Mouse (Mus musculus): ENCODE results near the gene Phip. TPM values are rescaled to one million over a fixed set of nuclear protein-coding genes. Genes with fewer than 3 reads are reported as not detected.

Gene Phip
- 3.2 and 5.4 TPM in 2 replicates for polyA plus RNA-seq (2012; rRNA removed)

DNA sequence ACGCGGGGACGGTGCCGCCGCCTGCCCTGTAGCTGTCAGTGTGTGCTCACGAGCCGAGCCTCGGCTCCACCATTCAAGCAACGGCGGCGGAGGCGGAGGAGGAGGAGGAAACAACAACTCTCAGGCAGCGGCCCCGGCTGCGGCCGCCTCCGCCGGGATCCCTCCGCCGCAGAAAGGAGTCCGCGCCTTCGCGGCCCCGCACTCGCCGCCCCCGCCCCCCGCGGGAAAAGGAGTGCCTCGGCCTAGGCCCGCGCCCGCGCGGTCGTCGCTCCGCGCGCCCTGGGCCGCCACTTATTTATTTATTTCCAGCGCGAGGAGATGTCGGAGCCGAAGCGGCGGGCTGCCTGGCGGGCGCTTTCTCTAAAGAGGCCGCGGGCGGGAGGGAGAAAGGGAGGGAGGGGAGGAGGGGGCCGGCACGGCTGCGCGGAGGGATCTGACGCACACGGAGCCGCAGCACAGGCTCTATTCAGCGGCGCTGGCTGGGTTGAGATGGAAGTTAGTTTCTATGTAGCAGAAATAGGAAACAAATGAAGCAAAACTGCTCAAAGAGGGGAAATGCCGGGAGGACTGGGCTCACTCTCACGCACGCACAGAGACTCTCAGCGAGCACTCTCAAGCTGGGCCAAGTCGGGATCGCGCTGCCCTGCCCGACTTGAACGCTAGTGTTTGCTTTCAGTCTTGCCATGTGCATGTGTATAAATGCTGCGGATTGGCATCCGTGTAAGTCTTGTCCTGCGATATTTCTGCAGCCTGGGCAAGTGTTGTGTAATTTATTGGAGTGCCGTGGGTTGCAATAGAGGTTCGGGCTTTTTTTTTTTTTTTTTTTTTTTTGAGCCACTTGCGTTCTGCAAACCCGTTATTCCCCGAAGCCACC is at the start of gene Phip:
TSS of gene Phip (minus strand) at position 175 of the 874 bp plus-strand sequence.
- TF ChIP-seq CTCF (IDR thresholded peaks at IDR 0.05; ENCODE audit: insufficient read depth, low read length) (no peak), POLR2A (IDR thresholded peaks at IDR 0.05; ENCODE audit: borderline replicate concordance, extremely low read depth, low read depth, low read length) (peak; percentile 81; the same call in 1 of the 2 replicates)
- under 1% methylated on average over 79 of the region's 79 CpGs for WGBS
- peaks cover 10% of the 10 kb centered on the region for H3K4me1 ChIP-seq (ENCODE audit: control insufficient read depth, insufficient read depth, low read length)
- peak; percentile 96 for DNase-seq
- peak within 1 kb of the TSS; percentile 90 for H3K4me3 ChIP-seq (replicated peaks; ENCODE audit: extremely low read depth, low read depth, low read length)

DNA sequence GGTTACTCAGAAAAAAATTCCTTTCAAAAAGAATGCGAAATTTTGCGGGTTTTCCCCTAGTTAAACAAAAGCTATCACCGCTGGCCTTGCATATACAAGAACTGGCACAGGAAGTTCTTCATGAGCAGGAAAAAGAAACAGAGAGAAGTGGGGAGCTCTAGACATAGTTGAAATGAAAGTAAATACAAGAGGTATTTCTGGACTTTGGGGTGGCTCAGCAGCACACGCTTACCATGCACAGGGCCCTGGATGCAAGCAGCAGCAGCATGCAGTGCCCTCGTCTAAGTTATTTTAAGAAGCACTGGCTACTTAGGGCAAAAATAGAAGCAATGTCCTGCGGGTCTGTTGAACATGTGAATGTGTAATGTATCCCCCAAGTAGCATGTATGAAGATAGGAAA is 48.4 kb upstream of the Phip start:
- WGBS, result 17% methylated on average over 6 of the region's 6 CpGs
- TF ChIP-seq POLR2A (IDR thresholded peaks at IDR 0.05; ENCODE audit: borderline replicate concordance, extremely low read depth, low read depth, low read length) (no peak), CTCF (IDR thresholded peaks at IDR 0.05; ENCODE audit: insufficient read depth, low read length) (no peak)
- DNase-seq, result peak; percentile 3
- no peaks in the 10 kb centered on the region for H3K4me1 ChIP-seq (ENCODE audit: control insufficient read depth, insufficient read depth, low read length)
- no peak overlapping the region for H3K4me3 ChIP-seq (replicated peaks; ENCODE audit: extremely low read depth, low read depth, low read length)

DNA sequence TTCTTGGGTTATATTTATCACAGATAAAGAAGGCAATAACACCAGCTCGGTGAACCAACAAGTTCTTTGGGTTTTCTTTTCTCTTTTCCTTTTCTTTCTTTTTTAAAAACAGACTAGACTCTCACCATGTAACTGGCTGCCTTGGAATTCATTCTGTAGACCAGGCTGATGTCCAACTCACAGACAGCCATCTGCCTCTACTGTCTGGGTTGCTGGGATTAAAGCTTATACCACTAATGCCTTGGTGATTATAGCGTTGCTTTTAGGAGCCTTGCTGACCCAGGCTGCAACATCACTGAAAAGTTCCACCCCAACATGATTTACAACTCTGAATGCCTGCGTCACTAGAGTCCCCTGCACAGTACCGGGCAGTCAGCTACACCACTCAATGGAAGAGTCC is 39.2 kb upstream of the Phip start:
- H3K4me3 ChIP-seq (replicated peaks; ENCODE audit: extremely low read depth, low read depth, low read length), result no peak overlapping the region
- TF ChIP-seq POLR2A (IDR thresholded peaks at IDR 0.05; ENCODE audit: borderline replicate concordance, extremely low read depth, low read depth, low read length) (no peak), CTCF (IDR thresholded peaks at IDR 0.05; ENCODE audit: insufficient read depth, low read length) (no peak)
- DNase-seq, result no peak
- no peaks in the 10 kb centered on the region for H3K4me1 ChIP-seq (ENCODE audit: control insufficient read depth, insufficient read depth, low read length)
- WGBS, result 83% methylated on average over 4 of the region's 4 CpGs

DNA sequence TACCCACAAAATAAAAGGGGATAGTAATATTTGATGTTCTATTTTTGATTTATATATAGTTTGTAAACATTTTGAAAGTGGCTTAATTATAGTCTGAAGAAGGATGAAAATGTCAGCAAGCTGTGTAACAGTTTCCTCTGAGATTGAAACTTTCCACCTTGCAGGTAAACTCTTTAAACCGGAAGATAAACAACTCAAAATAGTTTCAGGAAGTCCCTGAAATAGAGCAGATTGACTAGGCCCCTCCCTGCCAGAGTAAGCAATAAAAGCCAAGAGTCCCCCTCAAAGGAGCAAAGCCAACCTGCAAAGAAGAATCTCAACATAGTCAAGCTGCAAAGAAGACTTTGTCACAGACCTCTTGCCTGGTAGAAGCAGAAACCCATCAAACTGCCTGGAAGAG is 33.0 kb upstream of the Phip start:
- no peak for TF ChIP-seq CTCF (IDR thresholded peaks at IDR 0.05; ENCODE audit: insufficient read depth, low read length)
- TF ChIP-seq POLR2A (IDR thresholded peaks at IDR 0.05; ENCODE audit: borderline replicate concordance, extremely low read depth, low read depth, low read length), result no peak
- Histone ChIP-seq H3K4me3 (replicated peaks; ENCODE audit: extremely low read depth, low read depth, low read length) (no peak overlapping the region), H3K4me1 (ENCODE audit: control insufficient read depth, insufficient read depth, low read length) (no peaks in the 10 kb centered on the region)
- 64% methylated on average over 1 of the region's 1 CpGs for WGBS
- no peak for DNase-seq

DNA sequence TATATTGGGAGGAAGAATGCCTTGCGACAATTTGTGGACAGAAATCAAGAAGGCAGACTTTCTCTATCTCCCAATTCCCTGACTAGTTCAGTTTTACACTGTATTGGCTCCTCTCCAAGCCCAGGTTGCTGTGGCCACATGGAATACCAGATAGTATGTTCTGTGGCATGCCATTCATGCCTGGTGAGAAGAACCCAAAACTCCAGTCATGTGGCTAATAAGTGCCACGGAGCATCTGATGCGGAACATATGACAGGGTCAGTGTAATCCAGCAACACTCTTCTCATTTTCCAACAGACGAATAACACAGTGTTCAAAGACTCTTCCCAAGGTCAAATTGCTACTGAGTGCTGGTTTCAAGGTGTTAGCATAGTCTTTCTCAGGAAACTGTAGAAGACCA is 26.0 kb upstream of the Phip start:
- H3K4me1 ChIP-seq (ENCODE audit: control insufficient read depth, insufficient read depth, low read length), result no peaks in the 10 kb centered on the region
- TF ChIP-seq POLR2A (IDR thresholded peaks at IDR 0.05; ENCODE audit: borderline replicate concordance, extremely low read depth, low read depth, low read length), result no peak
- TF ChIP-seq CTCF (IDR thresholded peaks at IDR 0.05; ENCODE audit: insufficient read depth, low read length), result no peak
- 87% methylated on average over 4 of the region's 4 CpGs for WGBS
- no peak overlapping the region for H3K4me3 ChIP-seq (replicated peaks; ENCODE audit: extremely low read depth, low read depth, low read length)
- no peak for DNase-seq

DNA sequence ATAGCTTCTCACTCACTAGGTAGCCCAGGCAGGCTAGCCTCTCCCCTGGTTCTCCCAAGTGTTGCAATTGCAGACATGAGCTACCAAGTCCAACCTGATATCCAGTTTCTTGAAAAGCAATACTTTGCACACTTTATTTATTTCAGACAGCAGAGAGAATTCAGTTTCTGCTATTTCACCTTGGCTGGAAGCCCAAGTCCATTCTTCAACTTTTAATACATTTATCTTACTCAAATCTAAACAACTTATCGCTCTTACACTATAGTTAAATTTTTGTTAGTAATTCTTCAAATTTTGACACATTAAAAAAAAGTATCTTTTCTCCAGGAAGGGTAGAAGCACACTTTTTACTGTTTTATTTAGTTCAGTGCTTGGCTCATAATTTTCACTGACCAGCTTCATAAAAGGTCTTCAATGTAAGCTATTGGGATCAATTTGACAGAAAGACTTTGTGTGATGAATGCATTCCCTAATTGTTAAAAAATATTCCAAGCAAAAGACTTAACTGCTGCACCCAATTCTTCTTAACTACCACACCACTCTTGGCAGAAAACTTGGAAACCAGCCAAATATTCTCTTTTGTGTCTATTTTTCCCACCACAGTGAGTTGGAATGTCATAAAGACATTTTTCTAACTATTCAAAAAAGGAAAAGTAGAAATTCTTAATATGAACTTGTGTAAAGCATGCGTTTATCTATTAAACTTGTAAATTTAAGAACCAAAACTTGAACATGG is 22.6 kb upstream of the Phip start:
- no peak overlapping the region for H3K4me3 ChIP-seq (replicated peaks; ENCODE audit: extremely low read depth, low read depth, low read length)
- no peak for DNase-seq
- 47% methylated on average over 2 of the region's 2 CpGs for WGBS
- TF ChIP-seq CTCF (IDR thresholded peaks at IDR 0.05; ENCODE audit: insufficient read depth, low read length) (no peak), POLR2A (IDR thresholded peaks at IDR 0.05; ENCODE audit: borderline replicate concordance, extremely low read depth, low read depth, low read length) (no peak)
- no peaks in the 10 kb centered on the region for H3K4me1 ChIP-seq (ENCODE audit: control insufficient read depth, insufficient read depth, low read length)

DNA sequence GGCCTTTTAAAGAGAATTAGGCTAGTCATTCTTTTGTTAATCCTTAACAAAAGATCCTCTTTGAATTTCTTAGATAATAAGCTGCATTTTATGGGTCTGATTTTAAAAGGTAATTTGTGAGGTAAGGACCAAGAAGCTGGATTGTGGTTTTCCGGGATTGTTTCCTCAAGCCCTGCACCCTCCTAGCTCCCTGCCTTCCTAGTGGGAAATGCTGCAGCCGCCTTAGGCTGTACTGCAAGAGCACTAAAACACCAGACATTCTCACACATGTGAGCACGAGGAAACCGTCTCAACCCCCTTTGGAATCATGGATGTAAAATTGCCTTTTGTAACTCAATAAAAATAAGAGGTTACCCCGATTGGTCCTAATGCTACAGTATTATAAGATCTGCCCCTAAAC is 1.6 kb upstream of the Phip start:
- Histone ChIP-seq H3K4me3 (replicated peaks; ENCODE audit: extremely low read depth, low read depth, low read length) (no peak overlapping the region), H3K4me1 (ENCODE audit: control insufficient read depth, insufficient read depth, low read length) (peaks cover 8% of the 10 kb centered on the region)
- no peak for DNase-seq
- TF ChIP-seq CTCF (IDR thresholded peaks at IDR 0.05; ENCODE audit: insufficient read depth, low read length) (no peak), POLR2A (IDR thresholded peaks at IDR 0.05; ENCODE audit: borderline replicate concordance, extremely low read depth, low read depth, low read length) (no peak)
- 59% methylated on average over 5 of the region's 5 CpGs for WGBS

DNA sequence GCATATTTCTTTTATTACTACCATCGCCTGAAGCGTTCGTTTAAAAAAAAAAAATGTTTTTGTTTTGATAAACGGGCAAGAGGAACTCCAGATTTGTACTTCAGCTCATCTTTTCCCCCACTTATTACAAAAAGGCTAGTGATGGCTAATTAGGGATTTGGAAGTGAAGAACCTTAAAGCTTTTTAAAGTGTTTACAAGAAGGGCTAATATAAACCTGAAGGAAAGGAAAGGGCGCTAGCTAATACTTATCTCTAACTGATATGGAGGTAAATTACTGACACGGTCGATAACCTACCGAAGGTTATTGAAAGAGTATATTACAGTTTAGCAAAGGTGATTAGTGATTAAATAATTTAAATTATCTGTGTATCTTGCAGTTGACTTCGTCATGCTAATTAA is 903 bp upstream of the Phip start:
- TF ChIP-seq CTCF (IDR thresholded peaks at IDR 0.05; ENCODE audit: insufficient read depth, low read length), result no peak
- no peak for TF ChIP-seq POLR2A (IDR thresholded peaks at IDR 0.05; ENCODE audit: borderline replicate concordance, extremely low read depth, low read depth, low read length)
- Histone ChIP-seq H3K4me1 (ENCODE audit: control insufficient read depth, insufficient read depth, low read length) (peaks cover 10% of the 10 kb centered on the region), H3K4me3 (replicated peaks; ENCODE audit: extremely low read depth, low read depth, low read length) (peak overlapping the region; percentile 90)
- 2% methylated on average over 9 of the region's 9 CpGs for WGBS
- no peak for DNase-seq

DNA sequence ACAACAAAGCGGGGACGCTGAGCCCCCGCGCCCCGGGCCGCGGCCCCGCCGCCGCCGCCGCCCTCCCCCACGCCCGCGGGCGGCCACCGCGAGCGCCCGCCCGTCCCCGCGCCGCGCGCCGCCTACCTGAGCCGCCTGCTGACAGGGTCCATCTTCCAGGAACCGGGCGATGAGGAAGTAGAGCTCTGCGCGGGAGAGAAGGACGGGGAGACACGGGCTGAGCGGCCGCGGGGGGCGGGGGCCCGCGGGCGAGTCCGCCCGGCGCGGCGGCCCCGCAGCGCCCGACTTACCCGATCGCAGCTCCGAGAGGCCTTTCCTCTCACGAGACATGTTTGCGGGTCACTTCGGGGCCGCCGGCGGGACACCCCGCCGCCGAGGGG is 364 bp downstream of the Phip start:
- H3K4me3 ChIP-seq (replicated peaks; ENCODE audit: extremely low read depth, low read depth, low read length), result peak overlapping the region; percentile 90
- no peak for TF ChIP-seq CTCF (IDR thresholded peaks at IDR 0.05; ENCODE audit: insufficient read depth, low read length)
- TF ChIP-seq POLR2A (IDR thresholded peaks at IDR 0.05; ENCODE audit: borderline replicate concordance, extremely low read depth, low read depth, low read length), result no peak
- no peak for DNase-seq
- under 1% methylated on average over 52 of the region's 61 CpGs for WGBS
- peaks cover 10% of the 10 kb centered on the region for H3K4me1 ChIP-seq (ENCODE audit: control insufficient read depth, insufficient read depth, low read length)
